Mouse (Mus musculus) erythroblast, embryonic 14.5 days (primary cell): Measurements from ENCODE around the gene Gm49378.
A peak's percentile ranks its signal among the peaks of the same experiment; 100 is the strongest.

Source experiments
- GATA1 ChIP-seq: IDR thresholded peaks from 2 replicates; pipeline ENCODE4 v1.6.1; 2012; ENCODE audit warnings: low read length, inconsistent platforms, mixed read lengths
- TAL1 ChIP-seq: IDR thresholded peaks from 3 replicates; pipeline ENCODE4 v1.6.1; 2012; ENCODE audit warnings: low read length, inconsistent platforms, mixed read lengths

GRCm38 (mm10) chr14:55603633-55604576 lies 33.8 kb downstream of the Gm49378 start:
- TF ChIP-seq GATA1 (peak; percentile 98), TAL1 (no peak)
